ENCODE assay signal across 32 mouse cellular contexts in genomic region chr6:35874671-35875070, GRCm38 (mm10).
"Had no signal": no experiment of that assay in that cellular context is flagged by ENCODE, and none has a peak within 500 bp of the region (broad histone marks: within the 10 kb centered on the region; RNA-seq: fewer than 3 reads in every experiment).

No protein-coding gene starts in this region.

- H3K4me1 ChIP-seq: limb, embryonic 10.5 days; limb, embryonic 12.5 days; limb, embryonic 13.5 days; limb, embryonic 15.5 days; liver, embryonic 12.5 days; liver, embryonic 13.5 days; liver, embryonic 15.5 days; lung, embryonic 15.5 days; megakaryocyte, embryonic 14.5 days; midbrain, embryonic 10.5 days; midbrain, embryonic 12.5 days; midbrain, embryonic 13.5 days; midbrain, embryonic 15.5 days; neural tube, embryonic 12.5 days had no signal

- H3K27ac ChIP-seq: left cerebral cortex, adult 2 months; limb, embryonic 10.5 days; limb, embryonic 12.5 days; limb, embryonic 13.5 days; limb, embryonic 15.5 days; liver, embryonic 12.5 days; liver, embryonic 13.5 days; liver, embryonic 14.5 days; liver, embryonic 15.5 days; lung, embryonic 15.5 days; macrophage; midbrain, embryonic 10.5 days; midbrain, embryonic 12.5 days; midbrain, embryonic 13.5 days; midbrain, embryonic 15.5 days; neural tube, embryonic 12.5 days had no signal

- DNase-seq: left cerebral cortex, postnatal 4 days; liver; liver, embryonic 13.5 days; liver, postnatal 0 days; lung, adult 18-20 months; lung, adult 2 months; lung, embryonic 14.5 days; lung, postnatal 10 days; lung, postnatal 14 days; lung, postnatal 36 days; lung, postnatal 4 days; midbrain, embryonic 14.5 days had no signal

- H3K36me3 ChIP-seq: limb, embryonic 10.5 days; limb, embryonic 12.5 days; limb, embryonic 13.5 days; limb, embryonic 15.5 days; liver, embryonic 12.5 days; liver, embryonic 13.5 days; liver, embryonic 15.5 days; lung, embryonic 15.5 days; midbrain, embryonic 10.5 days; midbrain, embryonic 12.5 days; midbrain, embryonic 13.5 days; midbrain, embryonic 15.5 days; neural tube, embryonic 12.5 days had no signal

- H3K9ac ChIP-seq: limb, embryonic 12.5 days; limb, embryonic 13.5 days; limb, embryonic 15.5 days; liver, embryonic 12.5 days; liver, embryonic 13.5 days; liver, embryonic 14.5 days; liver, embryonic 15.5 days; liver, postnatal 0 days; lung, embryonic 14.5 days; lung, embryonic 15.5 days; midbrain, embryonic 12.5 days; midbrain, embryonic 13.5 days; midbrain, embryonic 15.5 days; neural tube, embryonic 12.5 days had no signal

- H3K4me2 ChIP-seq: limb, embryonic 12.5 days; limb, embryonic 13.5 days; limb, embryonic 15.5 days; liver, embryonic 12.5 days; liver, embryonic 13.5 days; liver, embryonic 15.5 days; lung, embryonic 14.5 days; lung, embryonic 15.5 days; midbrain, embryonic 11.5 days; midbrain, embryonic 12.5 days; midbrain, embryonic 13.5 days; midbrain, embryonic 15.5 days; neural tube, embryonic 12.5 days had no signal

- H3K4me3 ChIP-seq: left cerebral cortex, adult 2 months; limb, embryonic 10.5 days; limb, embryonic 12.5 days; limb, embryonic 13.5 days; limb, embryonic 15.5 days; liver, embryonic 12.5 days; liver, embryonic 13.5 days; liver, embryonic 15.5 days; lung, embryonic 15.5 days; megakaryocyte, embryonic 14.5 days; midbrain, embryonic 10.5 days; midbrain, embryonic 12.5 days; midbrain, embryonic 13.5 days; midbrain, embryonic 15.5 days; myocyte; neural tube, embryonic 12.5 days had no signal

- H3K27me3 ChIP-seq: limb, embryonic 12.5 days; limb, embryonic 13.5 days; limb, embryonic 15.5 days; liver, embryonic 12.5 days; liver, embryonic 13.5 days; liver, embryonic 15.5 days; lung, embryonic 15.5 days; megakaryocyte, embryonic 14.5 days; midbrain, embryonic 12.5 days; midbrain, embryonic 13.5 days; midbrain, embryonic 15.5 days; neural tube, embryonic 12.5 days had no signal

- ATAC-seq: liver, embryonic 12.5 days; liver, postnatal 0 days; lung, postnatal 0 days; midbrain, embryonic 13.5 days; midbrain, embryonic 15.5 days; midbrain, embryonic 16.5 days had no signal

- H3K9me3 ChIP-seq: limb, embryonic 10.5 days; limb, embryonic 12.5 days; limb, embryonic 13.5 days; limb, embryonic 15.5 days; liver, embryonic 12.5 days; liver, embryonic 13.5 days; liver, embryonic 15.5 days; lung, embryonic 15.5 days; midbrain, embryonic 10.5 days; midbrain, embryonic 12.5 days; midbrain, embryonic 13.5 days; midbrain, embryonic 15.5 days; neural tube, embryonic 12.5 days had no signal
